Mouse (Mus musculus): ENCODE measurements around the gene Srpx.
A peak's percentile ranks its signal among the peaks of the same experiment; 100 is the strongest.

Gene Srpx

GRCm38 (mm10) chrX:10117065-10117719, at the start of gene Srpx:
Gene Srpx, minus strand, starts transcription at chrX:10117709.
- peak; percentile 20 for DNase-seq (ENCODE audit: low spot score)

- DNase-seq (ENCODE audit: low spot score) = no peak
Observed at GRCm38 (mm10) chrX:10152390-10152789, 34.9 kb upstream of the Srpx start.

GRCm38 (mm10) chrX:10115780-10116179, 1.7 kb downstream of the Srpx start:
- no peak for DNase-seq (ENCODE audit: low spot score)

- DNase-seq (ENCODE audit: low spot score) = no peak
Observed at GRCm38 (mm10) chrX:10110736-10111135, 6.8 kb downstream of the Srpx start.

GRCm38 (mm10) chrX:10108558-10108957, 9.0 kb downstream of the Srpx start:
- DNase-seq (ENCODE audit: low spot score) = no peak

- no peak for DNase-seq (ENCODE audit: low spot score)
Observed at GRCm38 (mm10) chrX:10105475-10105874, 12.0 kb downstream of the Srpx start.

GRCm38 (mm10) chrX:10102739-10103138, 14.8 kb downstream of the Srpx start:
- DNase-seq (ENCODE audit: low spot score) = no peak

- no peak for DNase-seq (ENCODE audit: low spot score)
Observed at GRCm38 (mm10) chrX:10095797-10096196, 21.7 kb downstream of the Srpx start.

GRCm38 (mm10) chrX:10080385-10080784, 37.1 kb downstream of the Srpx start:
- DNase-seq (ENCODE audit: low spot score) = peak; percentile 21

- peak; percentile 6 for DNase-seq (ENCODE audit: low spot score)
Observed at GRCm38 (mm10) chrX:10079981-10080380, 37.5 kb downstream of the Srpx start.

- DNase-seq (ENCODE audit: low spot score) = no peak
Observed at GRCm38 (mm10) chrX:10073966-10074365, 43.5 kb downstream of the Srpx start.

- DNase-seq (ENCODE audit: low spot score) = no peak
Observed at GRCm38 (mm10) chrX:10071529-10071928, 46.0 kb downstream of the Srpx start.

GRCm38 (mm10) chrX:10070689-10071088, 46.8 kb downstream of the Srpx start:
- peak; percentile 20 for DNase-seq (ENCODE audit: low spot score)

- no peak for DNase-seq (ENCODE audit: low spot score)
Observed at GRCm38 (mm10) chrX:10069405-10069804, 48.1 kb downstream of the Srpx start.

GRCm38 (mm10) chrX:10063781-10064180, 53.7 kb downstream of the Srpx start:
- DNase-seq (ENCODE audit: low spot score) = no peak

GRCm38 (mm10) chrX:10063361-10063760, 54.1 kb downstream of the Srpx start:
- DNase-seq (ENCODE audit: low spot score) = no peak

- DNase-seq (ENCODE audit: low spot score) = no peak
Observed at GRCm38 (mm10) chrX:10062201-10062600, 55.3 kb downstream of the Srpx start.

- DNase-seq (ENCODE audit: low spot score) = peak; percentile 22
Observed at GRCm38 (mm10) chrX:10034666-10035065, 82.8 kb downstream of the Srpx start.

- DNase-seq (ENCODE audit: low spot score) = no peak
Observed at GRCm38 (mm10) chrX:10010202-10010601, 107.3 kb downstream of the Srpx start.

- DNase-seq (ENCODE audit: low spot score) = no peak
Observed at GRCm38 (mm10) chrX:10007675-10008270, 109.7 kb downstream of the Srpx start.

- DNase-seq (ENCODE audit: low spot score) = no peak
Observed at GRCm38 (mm10) chrX:10005946-10006345, 111.6 kb downstream of the Srpx start.

- DNase-seq (ENCODE audit: low spot score) = no peak
Observed at GRCm38 (mm10) chrX:10000718-10001117, 116.8 kb downstream of the Srpx start.

All from embryo, embryonic 10 days (tissue).